Mouse (Mus musculus) limb, embryonic 11.5 days (tissue): ENCODE data around the gene Rilp. TPM values are rescaled to one million over a fixed set of nuclear protein-coding genes. Genes with fewer than 3 reads are reported as not detected.

Source experiments
- ATAC-seq: fragments of 200-750 bp; cut with Nextera tagmentation; 2 replicates; pipeline ENCODE4 v1.8.0; 2017; ENCODE audit warnings: low read depth; ENCODE audit not compliant: insufficient number of reproducible peaks, low FRiP score, low TSS enrichment
- DNase-seq: peaks from one replicate; pipeline ENCODE4 v3.0.0-alpha.2; 2015; ENCODE audit warnings: low spot score
- H3K27ac ChIP-seq: fragments of 300-500 bp; sonication (generic); replicated peaks from 2 replicates; pipeline ENCODE4 v1.5.1; 2014; ENCODE audit warnings: low read depth, mild to moderate bottlenecking, low read length
- H3K27me3 ChIP-seq: fragments of 300-500 bp; sonication (generic); 2 replicates; pipeline ENCODE4 v1.6.1; 2014; ENCODE audit warnings: mild to moderate bottlenecking, low read length, mixed read lengths; ENCODE audit not compliant: control insufficient read depth, insufficient read depth
- H3K36me3 ChIP-seq: fragments of 300-500 bp; sonication (generic); 2 replicates; pipeline ENCODE4 v1.6.1; 2014; ENCODE audit warnings: mild to moderate bottlenecking, low read length, moderate library complexity, mixed read lengths; ENCODE audit not compliant: control insufficient read depth, insufficient read depth
- H3K4me1 ChIP-seq: fragments of 300-500 bp; sonication (generic); 2 replicates; pipeline ENCODE4 v1.6.1; 2014; ENCODE audit warnings: low read length, mixed read lengths; ENCODE audit not compliant: control insufficient read depth, insufficient read depth
- H3K4me2 ChIP-seq: fragments of 300-500 bp; sonication (generic); 2 replicates; pipeline ENCODE4 v1.6.1; 2014; ENCODE audit warnings: low read depth, mild to moderate bottlenecking, moderate library complexity; ENCODE audit not compliant: severe bottlenecking
- H3K4me3 ChIP-seq: fragments of 300-500 bp; sonication (generic); 2 replicates; pipeline ENCODE4 v1.5.1; 2014; ENCODE audit warnings: low read depth, low read length
- H3K9ac ChIP-seq: fragments of 300-500 bp; sonication (generic); 2 replicates; pipeline ENCODE4 v1.6.1; 2014; ENCODE audit warnings: mild to moderate bottlenecking, low read length
- H3K9me3 ChIP-seq: fragments of 300-500 bp; sonication (generic); 2 replicates; pipeline ENCODE4 v1.6.1; 2016; ENCODE audit warnings: low read length; ENCODE audit not compliant: control insufficient read depth
- WGBS: fragments of 180-500 bp; shearing (Covaris S2); extraction: QIAGEN DNeasy Blood & Tissue Kit; methylation state at CpG from one replicate; pipeline ENCODE4 v1.1.7; 2014; 5-methylcytosine and 5-hydroxymethylcytosine counted together
- polyA plus RNA-seq: library from polyadenylated mRNA; unstranded; fragments of >200 nt; fragmentation: Nextera tagmentation; extraction: Ambion mirVana; gene quantifications from 2 replicates; pipeline ENCODE4 v1.2.1, GENCODE M21; 2014

Rilp gene
- 0.50 and 0.59 TPM in 2 replicates for polyA plus RNA-seq

GRCm38 (mm10) chr11:75509741-75510626 lies at the start of gene Rilp:
Gene Rilp (plus strand): TSS chr11:75510094.
- H3K9me3 ChIP-seq = no peaks in the 10 kb centered on the region
- WGBS = 2% methylated on average over 43 of the region's 43 CpGs
- H3K4me3 ChIP-seq = peak within 1 kb of the TSS; percentile 39
- peak within 1 kb of the TSS; percentile 39 for H3K9ac ChIP-seq
- peaks cover 23% of the 10 kb centered on the region for H3K36me3 ChIP-seq
- peak within 1 kb of the TSS; percentile 87 for H3K4me2 ChIP-seq
- no peaks in the 10 kb centered on the region for H3K27me3 ChIP-seq
- DNase-seq = peak; percentile 80
- H3K27ac ChIP-seq = 0 out of 2 replicates have a peak within 1 kb of the TSS, but pooled peaks have one; percentile 8
- peak; percentile 73 for ATAC-seq
- H3K4me1 ChIP-seq = peaks cover 14% of the 10 kb centered on the region

GRCm38 (mm10) chr11:75460103-75460843 lies 49.6 kb upstream of the Rilp start:
- no peak for ATAC-seq
- WGBS = 3% methylated on average over 19 of the region's 19 CpGs
- no peaks in the 10 kb centered on the region for H3K9me3 ChIP-seq
- H3K27me3 ChIP-seq = no peaks in the 10 kb centered on the region
- H3K4me1 ChIP-seq = peaks cover 25% of the 10 kb centered on the region
- peak overlapping the region; percentile 80 for H3K27ac ChIP-seq
- DNase-seq = peak; percentile 87
- H3K9ac ChIP-seq = peak overlapping the region; percentile 58
- peak overlapping the region; percentile 78 for H3K4me2 ChIP-seq
- peak overlapping the region; percentile 65 for H3K4me3 ChIP-seq
- H3K36me3 ChIP-seq = no peaks in the 10 kb centered on the region

GRCm38 (mm10) chr11:75460844-75461742 lies 48.8 kb upstream of the Rilp start, which contains the start of gene Tlcd2:
Gene Tlcd2 (plus strand): TSS chr11:75461715.
- DNase-seq (peak; percentile 99), ATAC-seq (peak; percentile 92)
- H3K36me3 ChIP-seq = no peaks in the 10 kb centered on the region
- no peaks in the 10 kb centered on the region for H3K27me3 ChIP-seq
- H3K4me2 ChIP-seq = peak within 1 kb of the TSS; percentile 96
- no peaks in the 10 kb centered on the region for H3K9me3 ChIP-seq
- peak within 1 kb of the TSS; percentile 65 for H3K4me3 ChIP-seq
- peaks cover 25% of the 10 kb centered on the region for H3K4me1 ChIP-seq
- under 1% methylated on average over 46 of the region's 46 CpGs for WGBS
- H3K27ac ChIP-seq = peak within 1 kb of the TSS; percentile 80
- H3K9ac ChIP-seq = peak within 1 kb of the TSS; percentile 58

- Histone ChIP-seq H3K27ac (0 out of 2 replicates have a peak overlapping the region, but pooled peaks have one; percentile 26), H3K4me1 (peaks cover 25% of the 10 kb centered on the region), H3K4me3 (peak overlapping the region; percentile 65), H3K9ac (peak overlapping the region; percentile 30; the same call in 1 of the 2 replicates), H3K4me2 (peak overlapping the region; percentile 96), H3K9me3 (no peaks in the 10 kb centered on the region), H3K36me3 (peaks cover 1% of the 10 kb centered on the region; the same call in 1 of the 2 replicates), H3K27me3 (no peaks in the 10 kb centered on the region)
- ATAC-seq = peak; percentile 10; the same call in 1 of the 2 replicates
- no peak for DNase-seq
- WGBS = under 1% methylated on average over 29 of the region's 30 CpGs
Measured at GRCm38 (mm10) chr11:75461743-75462252, 48.1 kb upstream of the Rilp start.

GRCm38 (mm10) chr11:75462253-75462783 lies 47.6 kb upstream of the Rilp start:
- Histone ChIP-seq H3K4me2 (peak overlapping the region; percentile 96), H3K4me1 (peaks cover 25% of the 10 kb centered on the region), H3K4me3 (peak overlapping the region; percentile 65), H3K9me3 (no peaks in the 10 kb centered on the region), H3K36me3 (peaks cover 3% of the 10 kb centered on the region; the same call in 1 of the 2 replicates), H3K27ac (0 out of 2 replicates have a peak overlapping the region, but pooled peaks have one; percentile 32), H3K27me3 (no peaks in the 10 kb centered on the region), H3K9ac (peak overlapping the region; percentile 30; the same call in 1 of the 2 replicates)
- DNase-seq = no peak
- peak; percentile 16; the same call in 1 of the 2 replicates for ATAC-seq
- 5% methylated on average over 16 of the region's 16 CpGs for WGBS

- H3K4me2 ChIP-seq = peak overlapping the region; percentile 96
- DNase-seq (peak; percentile 90), ATAC-seq (0 out of 2 replicates have a peak, but pooled peaks have one; percentile 19)
- WGBS = under 1% methylated on average over 9 of the region's 9 CpGs
- H3K4me1 ChIP-seq = peaks cover 25% of the 10 kb centered on the region
- no peak overlapping the region for H3K9ac ChIP-seq
- peaks cover 3% of the 10 kb centered on the region; the same call in 1 of the 2 replicates for H3K36me3 ChIP-seq
- H3K27ac ChIP-seq = no peak overlapping the region; the same call in 1 of the 2 replicates
- no peaks in the 10 kb centered on the region for H3K27me3 ChIP-seq
- peak overlapping the region; percentile 65 for H3K4me3 ChIP-seq
- no peaks in the 10 kb centered on the region for H3K9me3 ChIP-seq
Measured at GRCm38 (mm10) chr11:75462865-75463336, 47.0 kb upstream of the Rilp start.

- Histone ChIP-seq H3K4me1 (peaks cover 25% of the 10 kb centered on the region), H3K27me3 (no peaks in the 10 kb centered on the region), H3K27ac (peak overlapping the region; percentile 30; the same call in 1 of the 2 replicates), H3K9ac (no peak overlapping the region), H3K4me2 (peak overlapping the region; percentile 96; the same call in 1 of the 2 replicates), H3K36me3 (peaks cover 3% of the 10 kb centered on the region; the same call in 1 of the 2 replicates), H3K9me3 (no peaks in the 10 kb centered on the region), H3K4me3 (0 out of 2 replicates have a peak overlapping the region, but pooled peaks have one; percentile 1)
- ATAC-seq (no peak), DNase-seq (no peak)
- whole genome bisulfite sequencing = 55% methylated on average over 4 of the region's 4 CpGs
Measured at GRCm38 (mm10) chr11:75463624-75464023, 46.3 kb upstream of the Rilp start.
